Mouse (Mus musculus) adrenal gland, adult 2 months (tissue): ENCODE data around the gene Gm128. TPM values are rescaled to one million over a fixed set of nuclear protein-coding genes. Genes with fewer than 3 reads are reported as not detected.
"Not testable (repeated sequence)": the region's sequence is repeated elsewhere in the genome, so short reads cannot be mapped to it uniquely, and the experiment has no call there.

ENCODE experiments used
- DNase-seq: peaks from one replicate; pipeline ENCODE4 v3.0.0; 2021
- polyA plus RNA-seq: library from polyadenylated mRNA; depleted of rRNA; stranded (reverse); fragments of >200 nt; gene quantifications from 2 replicates; pipeline ENCODE4 v1.2.3, GENCODE M21; 2012
- total RNA-seq, 2 experiments: library from RNA; stranded (reverse); gene quantifications; 2 replicates each; pipeline ENCODE4 v1.2.3; 2021

The Gm128 gene
- total and polyA plus RNA-seq, 3 experiments: 0.20 to 0.21 TPM; not detected in 1

DNA sequence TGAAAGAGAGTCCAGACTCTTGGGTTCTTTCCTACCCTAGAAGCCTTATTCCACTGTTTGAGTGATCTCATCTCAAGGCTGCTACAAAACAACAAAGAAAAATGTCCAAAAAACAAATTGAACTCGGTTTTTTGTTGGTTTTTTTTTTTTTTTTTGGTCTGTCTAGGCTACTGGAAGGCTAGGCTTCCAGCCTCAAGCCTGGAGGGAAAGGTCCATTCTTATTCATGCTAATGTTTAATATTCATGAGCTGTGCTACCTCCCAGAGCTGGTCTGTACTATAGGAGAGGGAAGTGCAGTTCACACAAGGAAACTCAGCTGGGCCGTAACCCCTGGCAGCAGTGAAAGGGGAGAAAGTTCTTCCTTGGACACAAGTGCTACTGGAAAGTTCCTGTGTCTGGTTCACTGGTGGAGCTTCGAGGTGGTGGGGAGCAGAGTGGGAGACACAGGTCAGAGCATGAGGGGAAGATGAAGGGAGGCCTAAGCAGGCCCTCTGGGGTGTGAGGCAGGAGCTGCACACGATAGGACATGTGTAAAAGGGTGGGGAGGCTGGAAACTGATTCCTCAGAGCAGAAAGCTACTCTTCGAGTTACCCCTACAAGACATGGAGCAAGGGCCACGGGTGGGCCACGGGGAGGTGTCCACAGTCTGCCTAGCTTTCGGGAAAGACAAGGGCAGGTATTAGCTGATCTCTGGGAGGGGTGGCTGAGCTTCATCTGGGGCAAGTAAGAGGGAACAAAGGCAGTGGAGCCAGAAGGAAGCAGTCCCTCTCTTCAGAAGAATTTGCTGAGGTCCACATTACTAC, 10.7 kb downstream of the Gm128 start:
- DNase-seq: peak; percentile 48

DNA sequence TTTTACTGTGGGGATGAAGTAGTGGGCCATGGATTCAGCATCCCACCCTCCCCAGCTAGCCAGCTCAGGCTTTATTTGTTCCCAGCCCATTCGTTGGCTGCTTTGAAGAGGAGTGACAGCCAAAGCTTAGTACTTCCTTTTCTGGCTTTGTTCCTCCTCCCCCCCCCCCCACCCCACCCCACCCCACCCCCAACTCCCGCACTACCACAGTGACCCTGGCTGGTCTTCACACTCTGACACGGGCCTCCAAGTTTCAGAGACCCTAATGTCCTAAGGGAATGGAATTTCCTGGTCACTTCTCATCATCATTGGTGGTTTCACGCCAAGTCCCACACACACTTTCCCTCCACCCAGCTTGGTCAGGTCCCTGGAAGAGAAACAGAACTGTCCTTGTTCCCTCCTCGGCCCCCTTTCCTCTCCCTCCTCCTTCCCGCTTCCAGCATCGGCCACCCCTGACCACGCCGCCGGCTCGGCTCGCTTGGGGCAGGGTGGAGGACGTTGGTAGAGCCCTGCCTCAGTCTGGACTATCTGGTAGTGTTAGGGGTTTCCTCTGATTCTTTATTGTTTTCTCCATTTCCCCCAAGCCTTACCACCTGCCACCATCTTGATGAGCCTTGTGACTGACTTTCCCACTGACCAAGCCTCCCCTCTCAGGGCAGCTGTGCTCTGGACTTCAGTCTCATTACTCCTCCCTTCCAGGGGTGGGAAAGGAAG, 11.5 kb downstream of the Gm128 start:
- DNase-seq: peak; percentile 67

DNA sequence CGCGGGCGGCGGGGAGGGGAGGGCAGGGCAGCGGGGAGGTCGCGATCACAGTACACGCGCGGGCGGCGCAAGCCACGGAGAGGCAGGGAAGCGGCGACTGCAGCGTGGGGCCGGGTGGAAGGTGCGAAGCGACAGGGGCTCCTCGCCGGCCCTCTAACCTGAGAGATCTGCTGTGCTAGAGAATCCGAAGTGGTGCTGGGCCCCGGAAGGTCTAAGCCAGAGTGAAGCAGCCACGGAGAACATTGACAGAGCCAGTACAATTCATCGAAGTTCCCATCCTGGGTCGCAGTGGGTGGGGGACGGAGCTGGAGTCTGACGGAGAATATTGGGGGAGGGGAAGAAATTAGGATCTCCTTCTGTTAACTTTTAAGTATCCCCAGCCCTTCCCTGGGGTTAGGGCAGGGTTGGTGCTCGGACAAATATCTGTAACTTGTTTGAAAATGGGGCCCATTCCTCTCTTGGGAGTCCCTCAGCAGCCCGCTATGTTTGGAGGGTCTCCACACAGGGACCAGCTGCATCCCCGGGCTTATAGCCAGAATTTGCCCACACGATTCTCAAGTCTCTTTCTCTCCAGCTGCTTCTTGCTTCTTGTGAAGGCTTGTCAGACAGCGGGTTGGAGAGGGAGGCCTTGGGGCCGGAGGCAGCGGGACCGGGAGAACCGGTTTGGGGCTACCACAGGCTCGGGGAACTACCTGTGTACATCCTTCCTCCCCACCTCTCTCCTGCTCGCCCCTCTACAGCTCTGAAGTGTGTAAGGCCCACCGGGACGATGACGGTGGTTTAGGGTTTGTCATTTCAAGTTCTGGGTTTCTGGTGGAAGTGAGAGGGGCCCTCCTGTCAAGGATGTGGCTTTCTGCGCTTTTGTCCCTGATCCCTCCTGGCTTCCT, 12.3 kb downstream of the Gm128 start:
- DNase-seq: peak; percentile 60

DNA sequence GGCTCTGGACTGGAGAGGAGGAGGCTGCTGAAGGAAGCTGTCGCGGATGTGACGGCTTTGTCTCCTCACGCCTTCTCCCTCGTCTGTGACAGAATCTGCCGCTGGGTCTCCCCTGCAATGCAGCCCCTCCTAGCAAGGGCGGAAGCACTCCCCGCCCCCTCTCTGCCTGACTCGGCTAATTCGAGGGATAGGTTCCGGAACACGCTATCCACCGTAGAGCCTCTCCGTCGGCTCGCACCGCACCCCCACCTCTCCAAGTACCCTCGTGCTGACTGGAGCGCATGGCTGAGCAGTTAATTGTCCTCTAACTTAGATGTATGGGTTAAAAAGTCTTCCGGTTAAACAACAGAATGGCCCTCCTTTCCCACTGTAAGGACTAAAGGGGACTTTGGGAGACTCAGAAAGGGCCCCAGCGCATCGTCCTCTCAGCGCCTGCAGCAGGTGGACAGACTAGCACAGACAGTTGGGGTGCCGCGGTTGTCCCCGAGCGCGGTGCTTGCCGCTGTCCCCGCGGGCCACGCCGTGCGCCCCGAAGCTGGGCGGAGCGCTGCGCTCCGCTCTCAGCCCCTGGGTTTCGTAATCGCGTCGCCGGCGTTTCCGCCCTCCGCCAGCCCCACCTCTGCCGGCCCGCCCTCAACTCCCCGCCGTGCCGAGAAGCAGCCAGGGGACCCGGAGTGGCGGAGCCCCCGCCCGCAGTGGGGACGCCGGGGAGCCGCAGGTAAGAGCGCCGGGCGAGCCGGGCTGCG, 13.1 kb downstream of the Gm128 start, which contains the start of gene Cdc42se1:
Cdc42se1 (plus strand) TSS at position 585 of the 746 bp plus-strand sequence.
- DNase-seq: peak; percentile 95

DNA sequence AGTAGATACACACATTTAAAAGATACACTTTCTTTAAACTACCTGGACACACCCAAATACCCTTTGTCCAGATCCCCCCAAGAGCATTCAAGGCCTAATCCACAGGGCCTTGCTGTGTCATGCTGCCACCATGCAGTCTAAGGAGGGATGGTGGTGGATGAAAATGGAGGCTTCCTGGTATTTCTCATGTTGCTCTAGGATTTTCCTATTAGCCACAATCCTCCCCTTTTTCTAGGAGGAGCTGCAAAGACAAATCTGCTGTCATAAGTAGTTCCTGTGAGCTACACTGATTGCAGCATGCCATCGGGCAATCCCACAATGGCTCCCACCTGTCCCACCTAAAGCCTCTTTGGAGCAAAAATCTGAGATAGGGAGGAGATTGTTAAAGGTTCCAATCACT, 14.2 kb downstream of the Gm128 start:
- DNase-seq: no peak

DNA sequence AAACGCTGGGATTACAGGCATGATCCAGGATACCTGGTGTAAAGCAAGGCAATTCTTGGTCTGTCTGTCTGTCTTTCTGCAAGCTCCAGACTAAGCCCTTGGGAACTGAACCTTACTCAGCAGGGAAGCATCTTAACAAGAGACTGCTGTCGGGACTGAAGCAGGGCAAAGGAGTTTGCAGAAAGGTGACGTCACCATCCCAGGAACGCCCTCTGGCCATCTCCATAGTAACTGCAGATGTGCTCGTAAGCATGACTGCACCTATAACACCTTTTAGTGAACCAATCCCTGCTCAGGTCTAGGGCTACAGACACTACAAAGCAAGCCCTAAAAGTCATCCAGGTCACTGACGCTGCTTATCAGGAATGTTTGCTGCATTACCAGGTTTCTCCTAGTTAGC, 17.1 kb downstream of the Gm128 start:
- DNase-seq: peak; percentile 58

DNA sequence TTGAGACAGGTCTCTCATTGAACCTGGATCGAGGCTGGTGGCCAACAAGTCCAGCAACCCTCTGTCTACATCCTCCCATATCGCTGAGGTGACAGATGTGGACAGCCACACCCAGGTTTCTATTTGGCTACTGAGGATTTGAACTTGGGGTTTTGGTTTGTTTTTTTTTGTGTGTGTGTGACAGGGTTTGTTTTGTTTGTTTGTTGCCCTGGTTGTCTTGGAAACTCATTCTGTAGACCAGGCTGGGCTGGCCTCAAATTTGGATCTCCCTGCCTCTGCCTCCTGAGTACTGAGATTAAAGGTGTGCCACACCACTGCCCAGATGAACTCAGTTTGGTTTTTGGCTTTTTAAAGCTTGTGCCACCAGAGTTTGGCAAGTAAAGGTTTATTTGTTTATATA, 18.4 kb downstream of the Gm128 start:
- DNase-seq: no peak

DNA sequence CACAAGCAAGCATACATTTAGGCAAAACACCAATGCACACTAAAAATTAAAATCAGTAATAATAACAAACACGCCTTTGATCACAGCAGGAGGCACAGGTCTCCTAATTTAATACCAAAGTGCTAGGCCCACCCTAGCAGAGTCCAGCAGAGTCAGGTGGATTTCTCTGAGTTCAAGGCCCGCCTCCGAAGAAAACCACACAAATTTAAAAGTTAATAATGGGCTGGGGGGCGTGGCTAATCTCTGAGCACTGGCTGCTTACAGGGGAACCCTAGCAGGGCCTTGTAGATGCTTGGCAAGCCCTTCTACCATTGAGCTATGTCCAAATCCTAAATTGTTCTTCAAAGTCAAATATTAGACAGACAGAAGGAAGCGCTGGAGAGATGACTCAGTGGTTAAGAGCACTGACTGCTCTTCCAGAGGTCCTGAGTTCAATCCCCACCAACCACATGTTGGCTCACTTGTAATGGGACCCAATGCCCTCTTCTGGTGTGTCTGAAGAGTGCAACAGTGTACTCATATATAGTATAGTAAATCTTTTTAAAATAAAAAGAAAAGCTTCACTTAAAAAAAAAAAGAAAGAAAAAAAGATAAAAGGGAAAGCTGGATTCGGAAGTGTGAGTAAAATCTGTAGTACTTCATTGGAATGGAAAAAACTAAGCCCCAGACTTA, 22.8 kb downstream of the Gm128 start:
- peak; percentile 23 for DNase-seq

DNA sequence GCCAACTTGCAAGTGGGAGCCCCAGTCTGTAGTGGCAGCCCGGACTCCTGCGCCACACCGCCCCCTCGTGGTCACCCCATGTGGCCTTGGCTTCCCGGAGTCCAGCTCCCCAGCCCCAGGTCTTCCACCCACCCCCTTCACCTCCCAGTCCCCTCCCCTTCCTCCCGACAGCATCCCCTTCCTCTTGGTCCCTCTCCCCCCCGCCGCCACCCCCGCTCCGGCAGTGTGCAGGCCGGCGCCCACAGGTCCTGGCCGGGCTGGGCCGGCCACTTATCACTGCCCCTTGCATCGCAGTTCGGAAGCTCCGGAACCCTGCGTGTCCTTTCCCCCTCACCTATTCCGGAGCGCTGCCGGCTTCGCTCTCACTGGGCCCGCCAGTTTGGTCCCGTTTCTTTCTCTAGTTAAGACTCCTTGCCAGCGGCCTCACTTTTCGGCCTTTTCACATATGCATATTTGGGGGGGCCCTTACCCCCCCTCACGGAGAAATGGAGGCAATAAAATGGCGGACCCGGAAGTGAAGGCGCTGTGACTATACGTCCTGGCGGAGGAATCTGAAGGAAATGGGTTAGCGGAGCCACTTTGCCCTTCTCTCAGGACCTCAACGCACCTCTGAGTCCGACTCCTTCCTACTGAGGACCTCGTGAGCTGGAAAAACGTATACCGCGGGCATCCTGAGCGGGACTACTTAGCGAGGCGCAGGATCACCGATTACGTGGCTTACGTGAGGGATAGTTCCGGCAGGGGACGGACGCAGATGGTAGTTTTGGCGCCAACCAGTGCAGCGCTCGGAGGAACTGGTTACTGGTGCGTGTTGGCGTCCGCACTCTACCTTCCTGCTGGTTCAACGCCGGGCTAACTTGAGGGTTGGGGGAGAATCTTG, 23.9 kb downstream of the Gm128 start, which contains the start of gene Gabpb2:
Gabpb2 (minus strand) TSS at position 662 of the 880 bp plus-strand sequence.
- peak; percentile 97 for DNase-seq

DNA sequence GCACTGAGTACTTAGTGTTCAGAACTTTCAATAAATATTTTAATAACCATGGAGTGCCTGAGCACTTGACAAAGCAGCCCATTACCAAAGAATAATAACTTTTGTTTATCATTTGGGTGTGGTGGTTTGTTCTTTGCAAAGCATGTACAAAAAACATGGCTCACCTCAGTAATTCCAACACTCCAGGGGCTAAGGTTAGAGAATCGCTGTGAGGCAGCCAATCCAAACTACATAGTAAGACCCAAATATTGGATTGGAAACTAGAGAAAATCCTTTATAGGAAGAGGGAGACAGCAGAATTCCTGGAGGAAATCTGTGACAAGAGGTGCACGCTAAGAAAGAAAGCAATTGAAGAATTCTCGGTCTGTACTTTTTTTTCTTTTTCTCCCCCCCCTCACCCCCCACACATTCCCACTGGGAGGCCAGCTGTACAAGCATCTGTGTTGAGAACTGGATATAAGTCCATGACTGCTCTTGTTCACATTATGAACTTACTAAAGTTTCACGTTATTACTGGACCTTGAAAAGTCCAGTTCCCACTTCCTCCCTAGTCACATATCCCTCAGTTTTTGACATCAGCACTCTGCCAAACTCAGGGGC, 24.6 kb downstream of the Gm128 start:
- DNase-seq: no peak

DNA sequence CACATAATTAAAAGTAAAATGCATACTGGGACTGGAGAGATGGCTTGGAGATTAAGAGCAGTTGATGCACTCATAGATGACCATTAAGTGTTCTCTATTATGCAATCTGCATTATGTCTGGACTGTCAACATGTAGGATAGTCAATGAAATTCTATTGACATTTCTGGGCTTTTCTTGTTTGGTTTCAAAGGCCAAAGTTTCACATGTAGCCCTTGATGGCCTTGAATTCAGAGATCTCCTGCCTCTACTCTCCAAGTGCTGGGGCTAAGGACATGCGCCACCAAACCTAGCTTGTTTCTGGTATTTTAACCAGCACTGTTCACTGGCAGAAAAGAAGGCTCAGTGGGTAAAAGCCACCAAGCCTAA, 27.8 kb downstream of the Gm128 start:
- DNase-seq: no peak

DNA sequence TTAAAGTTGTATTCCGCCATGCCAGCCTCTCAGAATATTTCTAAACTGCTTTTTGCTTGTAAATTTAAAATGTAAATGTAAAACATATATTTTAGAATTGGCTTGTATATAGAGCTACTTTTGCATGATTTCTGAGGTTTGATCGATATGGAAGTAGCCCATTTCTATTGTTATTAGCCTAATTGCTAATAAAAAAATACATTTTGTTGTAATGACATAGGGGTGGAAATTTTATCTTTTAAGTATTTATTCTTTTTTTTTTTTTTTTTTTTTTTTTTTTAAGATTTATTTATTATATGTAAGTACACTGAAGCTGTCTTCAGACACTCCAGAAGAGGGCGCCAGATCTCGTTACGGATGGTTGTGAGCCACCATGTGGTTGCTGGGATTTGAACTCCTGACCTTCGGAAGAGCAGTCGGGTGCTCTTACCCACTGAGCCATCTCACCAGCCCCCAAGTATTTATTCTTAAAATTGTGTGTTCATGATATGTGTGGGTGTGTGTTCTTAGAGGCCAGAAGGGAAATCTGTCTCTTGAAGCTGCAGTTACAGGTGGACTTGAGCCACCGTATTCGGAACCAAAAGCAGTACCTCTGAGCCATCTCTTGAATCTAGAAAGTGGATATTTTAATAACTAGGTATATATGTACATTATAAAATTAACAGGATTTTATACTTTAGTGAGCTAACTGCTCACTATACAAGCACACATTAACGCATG, 28.3 kb downstream of the Gm128 start:
- not testable (repeated sequence) for DNase-seq

DNA sequence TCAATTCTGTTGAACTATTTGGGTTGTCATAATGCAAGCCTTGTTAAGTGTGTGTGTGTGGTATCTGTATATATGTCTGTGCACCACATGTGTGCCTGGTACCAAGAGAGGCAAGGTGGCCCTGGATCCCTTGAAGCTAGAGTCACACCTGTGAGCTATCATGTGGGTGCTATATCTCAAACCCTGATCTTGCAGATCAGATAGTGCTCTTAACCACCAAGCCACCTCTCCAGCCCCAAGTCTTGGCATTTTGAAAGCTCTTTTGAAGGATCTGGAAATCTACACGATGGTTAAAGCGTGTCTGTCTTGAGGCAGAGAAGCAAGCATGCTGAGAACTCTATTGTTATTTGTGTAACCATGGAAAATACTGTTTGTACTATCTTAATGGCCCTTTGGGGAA, 30.8 kb downstream of the Gm128 start:
- DNase-seq: no peak

DNA sequence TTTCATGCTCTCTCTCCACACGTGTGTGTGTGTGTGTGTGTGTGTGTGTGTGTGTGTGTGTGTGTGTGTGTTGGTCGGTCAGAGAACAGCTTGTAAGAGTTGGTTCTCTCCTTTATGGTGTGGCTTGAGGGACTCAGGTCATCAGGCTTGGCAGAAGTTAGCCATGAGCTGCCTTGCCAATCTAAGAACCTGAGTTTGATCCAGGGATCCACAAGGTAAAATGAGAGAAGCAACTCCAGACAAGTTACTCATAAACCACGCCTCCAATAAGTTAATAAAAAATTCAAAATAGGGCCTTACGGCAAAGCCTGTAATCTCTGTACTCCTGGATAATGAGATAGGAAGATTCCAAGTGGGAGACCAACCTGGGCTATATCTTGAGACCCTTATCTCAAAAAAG, 33.1 kb downstream of the Gm128 start:
- DNase-seq: no peak

DNA sequence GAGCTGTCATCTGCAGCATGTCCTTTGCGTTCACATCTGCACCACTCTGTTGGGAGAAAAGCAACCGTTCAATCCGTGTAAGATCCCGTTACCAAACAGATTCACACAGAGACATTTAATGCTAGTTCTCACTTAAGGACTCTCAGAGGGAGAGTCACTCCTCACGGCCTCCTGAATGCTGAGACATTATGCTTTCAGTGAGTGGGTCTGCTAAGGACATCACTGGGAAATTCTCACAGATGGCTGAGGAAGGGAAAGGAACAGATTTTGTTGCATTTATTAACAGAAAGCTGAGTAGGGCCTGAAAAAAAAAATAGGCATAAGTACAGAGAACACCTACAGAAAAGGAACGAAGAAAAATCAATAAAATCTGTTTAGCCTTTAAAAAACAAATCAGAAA, 37.5 kb downstream of the Gm128 start:
- no peak for DNase-seq

DNA sequence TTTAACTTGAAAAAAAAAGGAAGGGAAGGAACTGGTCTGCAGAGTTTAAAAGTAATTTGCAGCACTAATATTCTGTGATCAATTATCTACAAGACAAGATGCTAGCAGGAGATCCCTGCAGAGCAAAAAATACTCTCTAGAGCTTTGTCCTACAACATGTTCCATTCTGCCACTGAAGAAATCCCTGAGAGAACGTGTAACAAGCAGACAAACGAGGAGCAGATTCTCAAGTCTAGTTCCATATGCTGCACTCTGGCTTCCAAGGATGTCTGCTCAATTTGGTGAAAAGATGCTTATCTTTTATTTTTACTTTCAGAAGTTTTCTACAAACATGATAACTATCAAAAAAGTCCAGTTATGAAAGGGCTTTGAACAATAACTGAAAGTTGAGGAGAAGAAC, 40.8 kb downstream of the Gm128 start:
- no peak for DNase-seq

DNA sequence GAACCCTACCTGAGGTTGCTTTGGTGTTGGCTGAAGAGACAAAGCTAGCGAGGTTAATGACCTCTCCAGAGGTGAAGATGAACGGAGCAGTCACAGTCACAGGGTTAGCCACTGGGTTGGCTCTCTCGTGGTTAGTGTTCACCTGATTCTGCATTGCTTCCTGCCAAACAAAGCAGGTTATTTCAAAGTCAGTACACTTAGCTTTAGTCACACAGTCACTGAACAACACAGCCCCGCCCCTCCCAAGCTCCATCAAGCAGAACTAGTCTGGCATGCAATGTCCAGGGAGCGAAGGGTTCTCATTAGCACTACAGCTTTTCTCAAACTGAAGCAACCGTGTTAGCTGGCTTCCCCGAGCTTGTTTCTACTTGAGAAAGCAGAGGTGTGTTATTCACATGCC, 41.3 kb downstream of the Gm128 start:
- DNase-seq: no peak

DNA sequence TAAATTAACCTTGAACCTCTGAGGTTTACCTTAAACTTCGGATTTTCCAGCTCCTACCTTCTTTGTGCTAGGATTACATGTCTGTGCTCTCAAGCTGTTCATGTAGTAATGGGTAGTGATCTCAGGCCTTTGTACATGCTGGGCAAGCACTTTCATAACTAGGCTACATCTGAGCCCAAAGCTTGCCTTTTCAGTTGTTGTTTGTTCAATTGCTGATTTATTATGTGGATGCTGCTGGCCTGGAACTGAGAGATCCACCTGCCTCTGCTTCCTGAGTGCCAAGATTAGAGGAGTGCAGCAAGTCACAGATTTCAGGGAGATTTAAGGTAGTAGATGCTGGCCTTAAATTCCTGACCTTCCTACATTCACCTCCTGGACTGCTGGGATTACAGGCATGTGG, 42.3 kb downstream of the Gm128 start:
- no peak for DNase-seq

DNA sequence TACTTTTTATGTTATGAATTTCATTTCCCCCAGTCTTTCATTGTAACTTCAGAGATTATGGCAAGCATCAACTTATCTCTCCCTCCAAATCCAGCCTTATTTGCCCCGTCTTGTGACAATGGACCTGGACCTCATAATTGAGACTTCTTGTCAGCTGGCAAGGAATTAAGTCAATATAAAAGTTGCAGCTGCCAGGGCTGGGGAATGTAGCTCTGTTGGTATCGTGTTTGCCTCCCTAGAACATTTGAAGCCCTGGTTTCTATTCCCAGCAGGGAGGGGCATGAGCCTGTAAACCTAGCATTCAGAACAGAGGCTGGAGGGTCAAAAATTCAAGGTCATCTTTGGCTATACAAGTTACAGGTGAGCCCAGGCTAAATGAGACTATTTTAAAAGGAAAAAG, 45.6 kb downstream of the Gm128 start:
- DNase-seq: no peak
